Mouse (Mus musculus) stomach, embryonic 16.5 days (tissue): ENCODE data around the gene Bcdin3d. TPM values are rescaled to one million over a fixed set of nuclear protein-coding genes. Genes with fewer than 3 reads are reported as not detected.

ENCODE experiments used
- ATAC-seq: fragments of 200-750 bp; cut with Nextera tagmentation; 2 replicates; pipeline ENCODE4 v1.8.0; 2017; ENCODE audit warnings: moderate number of reproducible peaks, moderate TSS enrichment; ENCODE audit not compliant: insufficient read depth, low FRiP score
- H3K27ac ChIP-seq: fragments of 300-500 bp; sonication (generic); 2 replicates; pipeline ENCODE4 v1.5.1; 2014; ENCODE audit warnings: low read length
- H3K27me3 ChIP-seq: fragments of 300-500 bp; sonication (generic); 2 replicates; pipeline ENCODE4 v1.6.1; 2014; ENCODE audit warnings: low read length, control low read depth, mixed read lengths; ENCODE audit not compliant: control insufficient read depth, insufficient read depth
- H3K36me3 ChIP-seq: fragments of 300-500 bp; sonication (generic); 2 replicates; pipeline ENCODE4 v1.6.1; 2014; ENCODE audit warnings: low read length; ENCODE audit not compliant: control insufficient read depth, insufficient read depth
- H3K4me1 ChIP-seq: fragments of 300-500 bp; sonication (generic); 2 replicates; pipeline ENCODE4 v1.6.1; 2014; ENCODE audit warnings: low read length, control low read depth, mixed read lengths; ENCODE audit not compliant: control insufficient read depth, insufficient read depth
- H3K4me2 ChIP-seq: fragments of 300-500 bp; sonication (generic); 2 replicates; pipeline ENCODE4 v1.6.1; 2014; ENCODE audit warnings: low read depth, low read length, mixed read lengths
- H3K4me3 ChIP-seq: fragments of 300-500 bp; sonication (generic); replicated peaks from 2 replicates; pipeline ENCODE4 v1.5.1; 2014; ENCODE audit warnings: mild to moderate bottlenecking, low read length
- H3K9ac ChIP-seq: fragments of 300-500 bp; sonication (generic); 2 replicates; pipeline ENCODE4 v1.6.1; 2014; ENCODE audit warnings: low read length
- H3K9me3 ChIP-seq: fragments of 300-500 bp; sonication (generic); replicated peaks from 2 replicates; pipeline ENCODE4 v1.6.1; 2016; ENCODE audit warnings: low read length, control low read depth; ENCODE audit not compliant: control insufficient read depth
- WGBS: fragments of 180-500 bp; shearing (Covaris S2); extraction: QIAGEN DNeasy Blood & Tissue Kit; methylation state at CpG from one replicate; pipeline ENCODE4 v1.1.7; 2014; 5-methylcytosine and 5-hydroxymethylcytosine counted together
- polyA plus RNA-seq: library from polyadenylated mRNA; unstranded; fragments of >200 nt; fragmentation: Nextera tagmentation; extraction: Ambion mirVana; gene quantifications from 2 replicates; pipeline ENCODE4 v1.2.1, GENCODE M21; 2015

Gene Bcdin3d
- 11.6 and 12.9 TPM in 2 replicates for polyA plus RNA-seq

- H3K9ac ChIP-seq, result peak within 1 kb of the TSS; percentile 89
- peaks cover 10% of the 10 kb centered on the region; the same call in 1 of the 2 replicates for H3K36me3 ChIP-seq
- WGBS, result 2% methylated on average over 26 of the region's 26 CpGs
- peak; percentile 87 for ATAC-seq
- no peaks in the 10 kb centered on the region for H3K9me3 ChIP-seq
- H3K4me1 ChIP-seq, result peaks cover 6% of the 10 kb centered on the region
- H3K4me3 ChIP-seq, result peak within 1 kb of the TSS; percentile 98
- peak within 1 kb of the TSS; percentile 83 for H3K4me2 ChIP-seq
- H3K27me3 ChIP-seq, result no peaks in the 10 kb centered on the region
- peak within 1 kb of the TSS; percentile 96 for H3K27ac ChIP-seq
These were observed at the start of gene Bcdin3d for GRCm38 (mm10) chr15:99474576-99474926. TSS of gene Bcdin3d (minus strand) at chr15:99474730.

- H3K27me3 ChIP-seq, result no peaks in the 10 kb centered on the region
- no peak overlapping the region for H3K4me3 ChIP-seq
- no peaks in the 10 kb centered on the region for H3K4me1 ChIP-seq
- WGBS, result 70% methylated on average over 7 of the region's 7 CpGs
- no peak overlapping the region for H3K9ac ChIP-seq
- no peak for ATAC-seq
- H3K36me3 ChIP-seq, result no peaks in the 10 kb centered on the region
- no peak overlapping the region for H3K4me2 ChIP-seq
- no peak overlapping the region for H3K27ac ChIP-seq
- H3K9me3 ChIP-seq, result no peaks in the 10 kb centered on the region
These were observed 45.8 kb upstream of the Bcdin3d start for GRCm38 (mm10) chr15:99520306-99520705.

GRCm38 (mm10) chr15:99519626-99520025 lies 45.1 kb upstream of the Bcdin3d start:
- H3K4me2 ChIP-seq, result no peak overlapping the region
- ATAC-seq, result no peak
- no peak overlapping the region for H3K4me3 ChIP-seq
- WGBS, result 90% methylated on average over 9 of the region's 9 CpGs
- no peak overlapping the region for H3K27ac ChIP-seq
- no peaks in the 10 kb centered on the region for H3K4me1 ChIP-seq
- no peaks in the 10 kb centered on the region for H3K9me3 ChIP-seq
- no peaks in the 10 kb centered on the region for H3K27me3 ChIP-seq
- no peak overlapping the region for H3K9ac ChIP-seq
- no peaks in the 10 kb centered on the region for H3K36me3 ChIP-seq

GRCm38 (mm10) chr15:99517715-99518114 lies 43.2 kb upstream of the Bcdin3d start:
- no peak overlapping the region for H3K27ac ChIP-seq
- no peaks in the 10 kb centered on the region for H3K9me3 ChIP-seq
- H3K9ac ChIP-seq, result peak overlapping the region; percentile 11; the same call in 1 of the 2 replicates
- 69% methylated on average over 7 of the region's 7 CpGs for WGBS
- H3K27me3 ChIP-seq, result no peaks in the 10 kb centered on the region
- no peak for ATAC-seq
- no peaks in the 10 kb centered on the region for H3K36me3 ChIP-seq
- H3K4me1 ChIP-seq, result no peaks in the 10 kb centered on the region
- H3K4me3 ChIP-seq, result no peak overlapping the region
- H3K4me2 ChIP-seq, result no peak overlapping the region

- no peaks in the 10 kb centered on the region for H3K9me3 ChIP-seq
- WGBS, result 43% methylated on average over 8 of the region's 8 CpGs
- no peaks in the 10 kb centered on the region for H3K36me3 ChIP-seq
- no peak overlapping the region for H3K4me3 ChIP-seq
- no peak overlapping the region for H3K4me2 ChIP-seq
- no peak overlapping the region for H3K27ac ChIP-seq
- H3K4me1 ChIP-seq, result no peaks in the 10 kb centered on the region
- ATAC-seq, result no peak
- no peaks in the 10 kb centered on the region for H3K27me3 ChIP-seq
- H3K9ac ChIP-seq, result no peak overlapping the region
These were observed 42.2 kb upstream of the Bcdin3d start for GRCm38 (mm10) chr15:99516715-99517114.

GRCm38 (mm10) chr15:99511797-99512525 lies 37.4 kb upstream of the Bcdin3d start:
- no peaks in the 10 kb centered on the region for H3K36me3 ChIP-seq
- H3K27me3 ChIP-seq, result no peaks in the 10 kb centered on the region
- H3K4me2 ChIP-seq, result no peak overlapping the region
- H3K27ac ChIP-seq, result no peak overlapping the region
- WGBS, result 78% methylated on average over 15 of the region's 15 CpGs
- H3K4me1 ChIP-seq, result no peaks in the 10 kb centered on the region
- H3K4me3 ChIP-seq, result no peak overlapping the region
- H3K9me3 ChIP-seq, result no peaks in the 10 kb centered on the region
- no peak overlapping the region for H3K9ac ChIP-seq
- no peak for ATAC-seq

- ATAC-seq, result 0 out of 2 replicates have a peak, but pooled peaks have one; percentile 15
- Histone ChIP-seq H3K27me3 (no peaks in the 10 kb centered on the region), H3K27ac (no peak overlapping the region)
These were observed 36.1 kb upstream of the Bcdin3d start for GRCm38 (mm10) chr15:99510621-99511020.

GRCm38 (mm10) chr15:99509840-99510239 lies 35.3 kb upstream of the Bcdin3d start:
- ATAC-seq, result no peak
- Histone ChIP-seq H3K4me2 (no peak overlapping the region), H3K9me3 (no peaks in the 10 kb centered on the region), H3K27me3 (no peaks in the 10 kb centered on the region), H3K4me1 (peaks cover 8% of the 10 kb centered on the region), H3K36me3 (no peaks in the 10 kb centered on the region), H3K27ac (no peak overlapping the region), H3K4me3 (no peak overlapping the region), H3K9ac (no peak overlapping the region)
- 47% methylated on average over 7 of the region's 7 CpGs for WGBS

More at GRCm38 (mm10) chr15:99510621-99511020, 36.1 kb upstream of the Bcdin3d start:
- Histone ChIP-seq H3K4me1 (peaks cover under 1% of the 10 kb centered on the region; the same call in 1 of the 2 replicates), H3K9me3 (no peaks in the 10 kb centered on the region), H3K4me3 (no peak overlapping the region), H3K4me2 (no peak overlapping the region), H3K36me3 (no peaks in the 10 kb centered on the region), H3K9ac (no peak overlapping the region)
- WGBS, result 68% methylated on average over 3 of the region's 3 CpGs

GRCm38 (mm10) chr15:99505324-99506095 lies 31.0 kb upstream of the Bcdin3d start:
- H3K4me3 ChIP-seq, result no peak overlapping the region
- H3K27me3 ChIP-seq, result no peaks in the 10 kb centered on the region
- H3K4me1 ChIP-seq, result peaks cover 30% of the 10 kb centered on the region
- no peak overlapping the region for H3K4me2 ChIP-seq
- no peak overlapping the region for H3K9ac ChIP-seq
- no peak overlapping the region for H3K27ac ChIP-seq
- WGBS, result 62% methylated on average over 15 of the region's 15 CpGs
- H3K9me3 ChIP-seq, result no peaks in the 10 kb centered on the region
- ATAC-seq, result no peak
- H3K36me3 ChIP-seq, result no peaks in the 10 kb centered on the region
